Mouse (Mus musculus): Measurements from ENCODE around the gene Tut1.

GRCm38 (mm10) chr19:8999223-8999622 is 45.6 kb downstream of the Tut1 start:
- TF ChIP-seq CTCF (IDR thresholded peaks at IDR 0.05; ENCODE audit: extremely low read depth, insufficient read length, insufficient replicate concordance, low read depth, low read length) (no peak), POLR2A (IDR thresholded peaks at IDR 0.05; ENCODE audit: low read depth, low read length) (no peak)

Measured in small intestine, adult 2 months (tissue).